Mouse (Mus musculus) embryonic facial prominence, embryonic 10.5 days (tissue): ENCODE measurements around the gene Xpo5. TPM values are rescaled to one million over a fixed set of nuclear protein-coding genes. Genes with fewer than 3 reads are reported as not detected.

Experiments used
- DNase-seq: peaks from one replicate; pipeline ENCODE4 v3.0.0-alpha.2; 2017; ENCODE audit warnings: low spot score
- H3K27ac ChIP-seq: fragments of 300-500 bp; sonication (generic); replicated peaks from 2 replicates; pipeline ENCODE4 v1.5.1; 2016; ENCODE audit warnings: mild to moderate bottlenecking
- H3K27me3 ChIP-seq: fragments of 300-500 bp; sonication (generic); replicated peaks from 2 replicates; pipeline ENCODE4 v1.6.1; 2016; ENCODE audit warnings: low read depth, mild to moderate bottlenecking; ENCODE audit not compliant: poor library complexity, severe bottlenecking
- H3K36me3 ChIP-seq: fragments of 300-500 bp; sonication (generic); replicated peaks from 2 replicates; pipeline ENCODE4 v1.6.1; 2016; ENCODE audit warnings: mild to moderate bottlenecking, moderate library complexity
- H3K4me1 ChIP-seq: fragments of 300-500 bp; sonication (generic); 2 replicates; pipeline ENCODE4 v1.6.1; 2016
- H3K4me3 ChIP-seq: fragments of 300-500 bp; sonication (generic); 2 replicates; pipeline ENCODE4 v1.5.1; 2016; ENCODE audit warnings: mild to moderate bottlenecking, moderate library complexity
- H3K9me3 ChIP-seq: fragments of 300-500 bp; sonication (generic); 2 replicates; pipeline ENCODE4 v1.6.1; 2016; ENCODE audit warnings: mild to moderate bottlenecking
- WGBS: fragments of 180-500 bp; shearing (Covaris S2); methylation state at CpG from one replicate; pipeline ENCODE4 v1.1.7; 2016; 5-methylcytosine and 5-hydroxymethylcytosine counted together
- polyA plus RNA-seq: library from polyadenylated mRNA; unstranded; fragments of >200 nt; fragmentation: Nextera tagmentation; extraction: Ambion mirVana; gene quantifications from 2 replicates; pipeline ENCODE4 v1.2.1, GENCODE M21; 2016

The Xpo5 gene
- polyA plus RNA-seq, 1 experiment from 2014 or later = 72.7 TPM

GRCm38 (mm10) chr17:46221601-46222000 lies 19.0 kb downstream of the Xpo5 start:
- H3K27me3 ChIP-seq = no peaks in the 10 kb centered on the region
- no peaks in the 10 kb centered on the region for H3K9me3 ChIP-seq
- no peak for DNase-seq
- no peaks in the 10 kb centered on the region for H3K4me1 ChIP-seq
- H3K4me3 ChIP-seq = no peak overlapping the region
- 91% methylated on average over 3 of the region's 3 CpGs for WGBS
- H3K36me3 ChIP-seq = peaks cover 100% of the 10 kb centered on the region
- H3K27ac ChIP-seq = no peak overlapping the region

DNA sequence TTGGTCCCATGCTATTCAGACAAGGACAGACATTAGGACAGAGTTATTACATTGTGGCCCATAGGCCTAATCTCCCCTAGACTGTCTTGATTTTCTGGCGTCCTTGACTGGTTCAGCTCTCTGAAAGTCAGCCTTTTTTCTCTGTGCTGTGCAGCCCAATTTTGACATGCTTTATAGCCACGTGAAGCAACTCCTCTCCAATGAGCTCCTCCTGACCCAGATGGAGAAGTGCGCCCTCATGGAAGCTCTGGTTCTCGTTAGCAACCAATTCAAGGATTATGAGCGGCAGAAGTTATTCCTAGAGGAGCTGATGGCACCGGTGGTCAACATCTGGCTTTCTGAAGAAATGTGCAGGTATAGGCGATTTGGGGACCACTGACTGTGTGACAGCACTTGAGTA lies 25.0 kb downstream of the Xpo5 start:
- DNase-seq = no peak
- H3K36me3 ChIP-seq = peaks cover 100% of the 10 kb centered on the region
- WGBS = 79% methylated on average over 7 of the region's 7 CpGs
- no peaks in the 10 kb centered on the region for H3K9me3 ChIP-seq
- H3K27me3 ChIP-seq = no peaks in the 10 kb centered on the region
- H3K4me1 ChIP-seq = no peaks in the 10 kb centered on the region
- no peak overlapping the region for H3K27ac ChIP-seq
- H3K4me3 ChIP-seq = no peak overlapping the region

DNA sequence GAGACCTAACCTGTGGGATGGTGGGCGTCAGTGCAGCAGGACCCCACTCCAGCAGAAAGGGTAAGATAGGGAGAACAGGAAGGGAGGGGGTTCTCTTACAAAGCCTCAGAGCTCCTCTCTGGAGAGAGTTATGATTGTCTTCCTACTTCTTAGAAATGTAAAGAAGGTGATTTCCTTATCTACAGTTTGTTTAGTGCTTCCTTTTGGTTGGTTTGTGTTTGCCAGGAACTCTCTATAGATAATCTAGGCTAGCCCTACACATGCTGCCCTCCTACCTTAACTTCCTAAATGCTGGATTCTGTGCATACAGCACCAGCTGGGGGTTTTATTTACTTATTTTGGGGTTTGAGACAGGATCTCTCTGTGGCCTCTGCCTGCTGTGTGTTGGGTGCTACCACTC lies 33.5 kb downstream of the Xpo5 start:
- H3K27me3 ChIP-seq = no peaks in the 10 kb centered on the region

DNA sequence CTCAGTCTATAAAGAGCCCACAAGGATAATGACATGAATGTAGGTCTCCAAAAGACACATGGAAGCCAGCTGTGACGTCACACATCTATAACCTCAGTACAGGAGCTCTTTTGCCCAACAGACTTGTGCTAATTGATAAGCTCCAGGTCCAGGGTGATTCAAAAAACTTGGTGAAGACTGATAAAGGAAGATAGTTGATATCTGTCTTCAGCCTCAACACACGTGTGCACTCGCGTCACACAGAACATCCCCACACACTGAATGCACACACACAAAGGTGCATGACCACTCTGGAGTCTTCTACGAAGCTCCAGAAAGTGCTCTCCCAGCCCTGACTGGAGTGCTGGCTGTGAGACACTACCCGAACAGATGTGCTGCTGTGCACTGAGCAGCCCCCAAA lies 34.5 kb downstream of the Xpo5 start:
- no peak for DNase-seq
- peaks cover 100% of the 10 kb centered on the region for H3K36me3 ChIP-seq
- WGBS = 95% methylated on average over 6 of the region's 6 CpGs

More for the DNA sequence above, 33.5 kb downstream of the Xpo5 start:
- Histone ChIP-seq H3K4me1 (no peaks in the 10 kb centered on the region), H3K4me3 (no peak overlapping the region), H3K9me3 (no peaks in the 10 kb centered on the region), H3K27ac (no peak overlapping the region), H3K36me3 (peaks cover 100% of the 10 kb centered on the region)
- no peak for DNase-seq
- 92% methylated on average over 1 of the region's 1 CpGs for WGBS

DNA sequence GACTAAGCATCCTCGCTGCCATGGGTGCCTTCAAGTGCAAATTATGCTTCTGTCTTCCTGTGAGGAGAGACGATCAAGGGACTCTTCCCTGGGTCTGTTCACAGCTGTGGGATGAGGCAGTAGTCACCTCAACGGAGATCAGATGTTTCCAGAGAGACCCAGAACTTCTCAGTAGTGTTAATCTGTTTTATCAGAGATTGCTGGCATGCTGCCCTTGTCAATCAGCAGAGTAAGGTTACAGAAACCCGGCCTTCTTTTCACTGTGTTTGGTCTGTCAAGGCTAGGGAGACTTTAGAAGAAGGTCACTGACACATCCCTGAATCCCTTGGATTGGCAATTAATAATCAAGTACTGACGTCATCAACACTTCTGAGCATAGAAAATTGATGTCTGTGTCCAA lies 34.9 kb downstream of the Xpo5 start:
- Histone ChIP-seq H3K36me3 (peaks cover 100% of the 10 kb centered on the region), H3K27me3 (no peaks in the 10 kb centered on the region), H3K27ac (no peak overlapping the region), H3K4me1 (no peaks in the 10 kb centered on the region), H3K9me3 (no peaks in the 10 kb centered on the region), H3K4me3 (no peak overlapping the region)
- 83% methylated on average over 5 of the region's 5 CpGs for WGBS
- no peak for DNase-seq

More for the DNA sequence above, 34.5 kb downstream of the Xpo5 start:
- Histone ChIP-seq H3K27me3 (no peaks in the 10 kb centered on the region), H3K27ac (no peak overlapping the region), H3K4me3 (no peak overlapping the region), H3K9me3 (no peaks in the 10 kb centered on the region), H3K4me1 (no peaks in the 10 kb centered on the region)

GRCm38 (mm10) chr17:46239516-46240114 lies 37.0 kb downstream of the Xpo5 start:
- H3K4me1 ChIP-seq = no peaks in the 10 kb centered on the region
- H3K36me3 ChIP-seq = peaks cover 100% of the 10 kb centered on the region
- H3K9me3 ChIP-seq = no peaks in the 10 kb centered on the region
- H3K27me3 ChIP-seq = no peaks in the 10 kb centered on the region
- H3K4me3 ChIP-seq = no peak overlapping the region
- H3K27ac ChIP-seq = no peak overlapping the region
- 94% methylated on average over 15 of the region's 15 CpGs for WGBS
- DNase-seq = no peak

DNA sequence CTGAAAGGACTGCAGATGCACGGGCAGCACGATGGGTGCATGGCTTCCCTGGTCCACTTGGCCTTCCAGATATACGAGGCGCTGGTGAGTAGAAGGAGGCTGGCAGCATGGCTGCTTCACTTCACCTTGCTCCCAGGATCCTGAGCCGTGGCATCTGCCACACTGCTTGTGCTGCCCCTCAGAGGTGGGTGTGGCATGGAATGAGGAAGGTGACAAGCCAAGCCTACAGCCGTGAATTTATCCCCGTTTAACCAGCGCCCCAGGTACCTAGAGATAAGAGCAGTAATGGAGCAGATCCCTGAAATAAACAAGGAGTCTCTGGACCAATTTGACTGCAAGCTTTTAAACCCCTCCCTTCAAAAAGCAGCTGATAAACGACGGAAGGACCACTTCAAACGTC lies 38.9 kb downstream of the Xpo5 start:
- peaks cover 4% of the 10 kb centered on the region for H3K4me1 ChIP-seq
- peaks cover 100% of the 10 kb centered on the region for H3K36me3 ChIP-seq
- no peak overlapping the region for H3K27ac ChIP-seq
- DNase-seq = no peak
- H3K4me3 ChIP-seq = no peak overlapping the region
- H3K9me3 ChIP-seq = no peaks in the 10 kb centered on the region
- WGBS = 84% methylated on average over 11 of the region's 11 CpGs
- no peaks in the 10 kb centered on the region for H3K27me3 ChIP-seq

DNA sequence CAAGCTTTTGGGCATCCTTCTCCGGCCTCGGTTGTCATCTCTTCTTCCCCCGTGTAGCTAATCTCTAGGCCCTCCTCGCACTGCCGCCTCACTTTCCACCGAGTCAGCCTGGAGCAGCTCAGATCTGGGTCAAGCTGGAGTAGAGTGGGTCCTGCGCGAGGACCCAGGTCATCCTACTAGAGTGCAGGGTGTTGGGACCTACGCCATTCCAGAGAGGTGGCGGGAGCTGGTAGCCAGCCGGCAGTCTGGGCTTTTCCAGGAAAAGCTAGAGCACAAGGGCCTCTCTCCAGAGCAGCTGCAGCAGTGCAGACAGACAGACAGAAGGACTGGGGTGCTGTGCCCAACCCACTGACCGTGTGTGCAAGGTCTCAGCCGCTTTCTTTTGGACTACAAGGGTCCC lies 39.7 kb downstream of the Xpo5 start:
- peaks cover 11% of the 10 kb centered on the region for H3K4me1 ChIP-seq
- peaks cover 95% of the 10 kb centered on the region for H3K36me3 ChIP-seq
- 94% methylated on average over 13 of the region's 13 CpGs for WGBS

DNA sequence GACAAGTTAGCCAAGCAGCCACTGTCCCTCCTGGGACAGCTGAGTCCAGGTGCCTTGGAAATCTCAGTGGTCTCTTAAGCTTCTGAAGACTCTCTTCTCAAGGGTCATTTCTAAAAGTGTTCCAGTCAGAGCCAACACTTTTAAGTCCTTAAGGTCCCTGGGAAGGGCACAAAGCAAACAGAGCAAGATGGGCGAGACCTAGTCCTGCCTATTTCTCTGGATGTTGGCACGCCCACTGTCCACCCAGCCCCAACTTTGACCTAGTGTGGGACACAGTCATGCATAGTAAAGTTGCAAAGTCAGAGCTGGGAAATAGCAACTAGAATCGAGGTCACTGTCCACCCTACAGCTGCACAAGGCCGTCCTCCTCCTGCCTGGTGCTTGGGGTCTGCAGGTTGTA lies 40.4 kb downstream of the Xpo5 start:
- Histone ChIP-seq H3K27me3 (no peaks in the 10 kb centered on the region), H3K27ac (no peak overlapping the region), H3K9me3 (no peaks in the 10 kb centered on the region), H3K4me3 (no peak overlapping the region), H3K36me3 (peaks cover 88% of the 10 kb centered on the region), H3K4me1 (peaks cover 11% of the 10 kb centered on the region)
- WGBS = 87% methylated on average over 4 of the region's 4 CpGs
- no peak for DNase-seq

More for the DNA sequence above, 39.7 kb downstream of the Xpo5 start:
- no peaks in the 10 kb centered on the region for H3K27me3 ChIP-seq
- no peaks in the 10 kb centered on the region for H3K9me3 ChIP-seq
- no peak for DNase-seq
- H3K4me3 ChIP-seq = no peak overlapping the region
- no peak overlapping the region for H3K27ac ChIP-seq

DNA sequence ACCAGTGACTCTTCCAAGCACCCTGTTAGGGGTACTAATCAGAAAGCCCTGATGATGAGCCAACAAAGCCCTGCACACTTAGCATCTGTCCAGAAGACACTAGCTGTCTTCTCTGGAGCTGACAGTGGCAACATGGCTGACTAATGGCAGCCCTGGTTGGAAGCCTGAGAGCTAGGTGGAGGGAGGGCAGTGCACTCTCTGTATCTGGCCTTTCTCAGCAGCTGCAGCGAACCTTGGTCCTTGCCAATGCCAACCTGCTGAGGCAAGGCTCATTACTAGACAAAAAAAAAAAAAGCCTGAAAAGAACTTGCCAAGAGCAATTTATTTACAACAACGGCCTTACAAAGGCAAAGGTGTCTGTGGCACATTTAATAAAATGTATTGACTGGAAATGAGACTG lies 41.0 kb downstream of the Xpo5 start:
- no peaks in the 10 kb centered on the region for H3K27me3 ChIP-seq
- no peak for DNase-seq
- no peak overlapping the region for H3K27ac ChIP-seq
- WGBS = 87% methylated on average over 2 of the region's 2 CpGs
- no peak overlapping the region for H3K4me3 ChIP-seq
- peaks cover 17% of the 10 kb centered on the region for H3K4me1 ChIP-seq
- H3K36me3 ChIP-seq = peaks cover 82% of the 10 kb centered on the region
- H3K9me3 ChIP-seq = no peaks in the 10 kb centered on the region

GRCm38 (mm10) chr17:46244579-46244978 lies 42.0 kb downstream of the Xpo5 start:
- no peak overlapping the region for H3K27ac ChIP-seq
- no peak overlapping the region for H3K4me3 ChIP-seq
- 86% methylated on average over 10 of the region's 10 CpGs for WGBS
- H3K27me3 ChIP-seq = no peaks in the 10 kb centered on the region
- DNase-seq = no peak
- no peaks in the 10 kb centered on the region for H3K9me3 ChIP-seq
- peaks cover 26% of the 10 kb centered on the region for H3K4me1 ChIP-seq
- peaks cover 79% of the 10 kb centered on the region for H3K36me3 ChIP-seq

DNA sequence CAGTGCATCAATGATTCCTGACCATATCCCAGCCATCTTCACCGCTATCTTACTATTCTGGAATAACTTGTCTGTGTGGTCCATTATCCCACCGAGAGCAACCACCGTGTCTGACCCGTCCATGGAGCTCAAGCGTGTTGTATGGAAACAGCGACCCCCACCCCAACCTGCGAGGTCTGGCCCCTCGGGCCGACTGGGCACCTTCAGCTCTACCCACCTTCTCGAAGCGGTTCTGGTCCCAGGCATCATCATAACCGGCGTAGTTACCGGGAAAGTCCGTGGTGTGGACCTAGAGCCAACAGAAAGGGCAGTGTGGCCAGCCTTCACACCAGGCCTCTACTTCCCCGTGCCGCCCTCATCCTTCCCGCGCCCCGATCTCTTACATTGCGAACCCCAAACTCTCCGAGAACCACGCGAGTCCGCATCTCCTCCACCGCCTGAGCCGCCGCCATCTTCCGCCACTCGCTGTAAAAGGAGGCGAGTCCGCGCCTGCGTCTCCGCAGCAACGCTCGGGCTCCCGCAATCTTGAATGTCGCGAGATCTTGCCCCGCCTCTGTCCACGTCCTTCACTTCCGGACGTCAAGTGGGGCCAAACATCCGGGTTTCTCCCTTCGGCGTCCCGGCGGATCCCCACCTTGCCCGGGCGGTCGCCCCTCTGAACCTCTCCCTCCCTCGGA lies 45.1 kb downstream of the Xpo5 start, which contains the start of the genes Polr1c and Yipf3:
Gene Polr1c, minus strand, starts transcription at position 543 of the 677 bp plus-strand sequence.
Gene Yipf3, plus strand, starts transcription at position 569 of the 677 bp plus-strand sequence.
- Histone ChIP-seq H3K27me3 (no peaks in the 10 kb centered on the region), H3K4me3 (peak within 1 kb of the TSS; percentile 89), H3K27ac (peak within 1 kb of the TSS; percentile 93), H3K9me3 (no peaks in the 10 kb centered on the region), H3K36me3 (peaks cover 79% of the 10 kb centered on the region), H3K4me1 (peaks cover 26% of the 10 kb centered on the region)
- peak; percentile 95 for DNase-seq
- under 1% methylated on average over 53 of the region's 53 CpGs for WGBS

DNA sequence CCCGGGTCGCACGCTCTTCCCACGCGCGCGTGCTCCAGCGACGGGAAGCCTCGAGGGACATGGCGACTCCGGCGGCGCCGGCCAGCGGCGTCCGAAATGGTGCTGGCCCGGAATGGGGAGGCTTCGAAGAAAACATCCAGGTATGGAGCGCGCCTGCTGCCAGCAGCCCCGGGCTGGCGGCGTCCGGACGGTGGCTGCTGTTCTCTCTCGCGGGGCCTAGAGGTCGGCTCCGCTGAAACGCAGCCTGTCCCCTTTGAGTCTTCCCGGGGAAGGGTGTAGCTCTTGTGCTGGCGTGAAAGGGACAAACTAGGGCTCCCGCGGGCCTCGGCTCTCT lies 45.6 kb downstream of the Xpo5 start:
- H3K27ac ChIP-seq = peak overlapping the region; percentile 93
- peak overlapping the region; percentile 89 for H3K4me3 ChIP-seq
- H3K9me3 ChIP-seq = no peaks in the 10 kb centered on the region
- under 1% methylated on average over 37 of the region's 37 CpGs for WGBS
- no peaks in the 10 kb centered on the region for H3K27me3 ChIP-seq
- peaks cover 75% of the 10 kb centered on the region for H3K36me3 ChIP-seq
- peaks cover 30% of the 10 kb centered on the region for H3K4me1 ChIP-seq
- no peak for DNase-seq
